Mouse (Mus musculus) gonadal fat pad, adult 2 months (tissue): ENCODE measurements around the gene Igfbp4. TPM values are rescaled to one million over a fixed set of nuclear protein-coding genes. Genes with fewer than 3 reads are reported as not detected.

Experiments
- DNase-seq: peaks from one replicate; pipeline ENCODE4 v3.0.0-alpha.2; 2012; ENCODE audit warnings: low read depth
- polyA plus RNA-seq: library from polyadenylated mRNA; depleted of rRNA; stranded (reverse); fragments of >200 nt; gene quantifications from 2 replicates; pipeline ENCODE4 v1.2.3, GENCODE M21; 2012; rRNA removed

Gene Igfbp4
- 429 and 525 TPM in 2 replicates for polyA plus RNA-seq

- DNase-seq, result no peak
Observed at GRCm38 (mm10) chr11:99041051-99041729, at the start of gene Igfbp4. Igfbp4 (plus strand) TSS chr11:99041244.

GRCm38 (mm10) chr11:98995987-98996386, 45.1 kb upstream of the Igfbp4 start:
- DNase-seq, result no peak

DNA sequence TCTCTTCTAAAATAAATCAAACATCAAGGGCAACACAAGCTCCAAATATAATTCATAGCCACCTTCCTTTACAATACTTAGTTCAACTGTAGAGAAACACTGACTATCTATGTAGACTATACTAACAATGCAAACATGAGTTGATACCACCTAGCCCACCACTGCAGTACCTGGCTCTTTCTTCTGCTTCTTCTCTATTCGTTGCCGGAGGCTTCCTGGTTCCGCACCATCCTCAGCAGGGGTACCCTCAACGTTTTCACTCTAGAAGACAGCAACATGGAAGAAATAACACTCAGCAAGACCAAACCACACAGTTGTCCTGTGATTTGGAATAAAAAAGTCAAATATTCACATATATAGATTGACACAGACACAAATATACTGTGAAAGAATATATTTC, 43.4 kb upstream of the Igfbp4 start:
- DNase-seq, result no peak

GRCm38 (mm10) chr11:98998776-98999175, 42.3 kb upstream of the Igfbp4 start:
- no peak for DNase-seq

DNA sequence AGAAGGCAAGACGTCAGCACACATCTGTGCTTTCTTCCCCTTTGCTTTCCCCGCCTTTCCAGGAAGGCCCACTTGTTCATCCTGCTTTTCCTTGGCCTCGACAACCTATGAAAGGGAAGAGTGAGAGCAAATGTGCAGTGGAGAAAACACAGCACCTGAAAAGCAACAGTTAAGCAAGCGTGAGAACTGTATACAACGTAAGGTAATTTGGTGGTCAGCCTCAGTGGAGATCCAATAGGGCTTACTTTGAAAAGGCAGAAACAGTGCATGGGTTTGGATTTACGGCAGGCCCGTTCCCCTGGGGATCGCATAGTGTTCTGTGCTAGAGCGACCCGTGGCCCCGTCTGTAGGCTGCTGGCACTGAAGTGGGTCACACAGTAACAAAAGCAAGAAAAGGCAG, 41.8 kb upstream of the Igfbp4 start:
- DNase-seq, result no peak

- no peak for DNase-seq
Observed at GRCm38 (mm10) chr11:99006788-99007187, 34.3 kb upstream of the Igfbp4 start.

- DNase-seq, result no peak
Observed at GRCm38 (mm10) chr11:99010124-99010523, 30.9 kb upstream of the Igfbp4 start.

DNA sequence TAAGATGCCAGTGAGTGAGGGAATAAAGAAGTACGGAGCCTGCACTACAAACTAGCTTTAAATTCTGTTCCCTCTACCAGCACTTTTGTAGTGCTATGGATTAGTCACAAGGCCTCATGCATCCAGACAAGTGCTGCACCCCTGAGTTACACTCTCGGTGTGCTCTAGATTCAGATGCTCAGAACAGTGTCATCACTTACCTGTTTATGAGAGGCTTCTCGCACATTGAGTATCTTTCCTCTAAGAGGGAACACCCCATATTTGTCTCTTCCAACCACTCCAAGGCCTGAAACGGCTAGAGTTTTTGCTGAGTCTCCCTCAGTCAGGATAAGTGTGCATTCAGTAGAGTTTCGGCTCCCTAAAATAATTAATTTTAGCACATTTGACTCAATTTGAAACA, 30.3 kb upstream of the Igfbp4 start:
- no peak for DNase-seq

DNA sequence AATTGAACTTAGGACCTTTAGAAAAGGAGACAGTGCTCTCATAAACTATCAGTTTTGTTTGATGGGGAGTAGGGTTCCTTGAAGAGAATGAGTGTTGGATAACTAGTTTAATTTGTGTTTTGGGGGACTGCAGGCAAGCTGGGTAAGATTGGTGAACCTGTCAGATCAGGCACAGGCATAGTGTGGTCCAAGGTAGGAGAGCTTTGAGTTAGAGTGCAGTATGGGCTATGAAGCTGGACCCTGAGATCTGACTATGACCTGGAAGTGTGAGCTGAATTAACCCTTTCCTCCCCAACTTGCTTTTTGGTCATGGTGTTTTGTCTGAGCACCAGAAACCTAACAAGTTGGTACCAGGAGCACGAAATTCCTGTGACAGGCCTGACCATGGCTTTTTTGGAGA, 27.2 kb upstream of the Igfbp4 start:
- DNase-seq, result no peak

DNA sequence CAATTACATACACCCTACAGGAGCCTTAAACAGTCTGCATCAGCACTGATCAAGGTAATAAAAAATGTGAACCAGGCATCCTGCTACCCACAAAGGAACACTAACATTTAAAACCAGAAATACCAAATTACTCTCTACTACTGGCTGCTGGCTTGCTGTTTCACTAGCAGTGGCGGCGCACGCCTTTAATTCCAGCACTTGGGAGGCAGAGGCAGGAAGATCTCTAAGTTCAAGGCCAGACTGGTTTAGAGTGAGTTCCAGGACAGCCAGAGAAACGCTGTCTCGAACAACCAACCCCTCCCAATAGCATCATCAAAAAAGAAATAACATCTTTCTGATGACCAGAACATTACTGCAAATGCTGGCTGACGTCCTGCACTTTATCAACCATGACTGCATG, 21.2 kb upstream of the Igfbp4 start:
- no peak for DNase-seq

DNA sequence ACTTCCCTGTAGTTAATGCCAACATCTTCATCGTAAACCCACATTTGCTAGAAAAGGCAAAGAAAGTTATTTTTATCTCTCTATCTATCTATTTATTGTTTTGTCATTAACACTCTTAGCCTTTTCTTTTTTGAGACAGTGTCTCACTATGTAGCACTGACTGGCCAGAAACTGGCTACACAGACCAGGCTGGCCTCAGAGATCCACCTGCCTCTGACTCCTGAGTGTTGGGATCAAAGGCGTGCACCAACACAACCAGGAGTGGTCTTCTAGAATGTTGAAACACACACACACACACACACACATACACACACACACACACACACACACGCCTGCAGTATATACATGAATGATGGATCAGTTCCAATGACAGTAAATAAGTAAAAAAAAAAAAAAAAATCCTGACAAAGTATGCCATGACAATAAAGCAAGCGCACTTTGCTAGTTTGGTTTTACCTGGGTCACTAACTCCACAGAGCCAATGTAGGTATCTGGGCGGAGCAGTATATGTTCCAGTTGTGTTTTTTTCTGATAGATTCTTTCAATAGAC, 18.6 kb upstream of the Igfbp4 start:
- DNase-seq, result no peak

DNA sequence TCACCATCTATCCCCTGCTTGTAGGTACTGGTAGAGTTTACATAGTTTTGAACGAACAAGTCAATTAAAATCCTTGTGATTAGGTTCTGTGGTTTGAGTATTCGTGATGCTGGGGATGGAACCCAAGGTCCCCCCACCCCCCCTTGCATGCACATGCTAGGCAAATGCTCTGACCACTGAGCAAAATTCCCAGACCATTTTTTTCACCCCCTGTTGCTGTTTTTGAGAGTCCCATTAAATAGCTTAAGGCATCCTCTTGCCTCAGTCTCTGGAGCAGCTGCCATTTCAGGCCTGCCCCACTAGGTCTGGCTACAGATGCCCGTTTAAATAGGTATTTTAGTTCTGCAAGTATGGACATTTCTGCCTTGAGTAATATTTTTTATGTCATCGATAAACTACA, 17.9 kb upstream of the Igfbp4 start:
- no peak for DNase-seq

DNA sequence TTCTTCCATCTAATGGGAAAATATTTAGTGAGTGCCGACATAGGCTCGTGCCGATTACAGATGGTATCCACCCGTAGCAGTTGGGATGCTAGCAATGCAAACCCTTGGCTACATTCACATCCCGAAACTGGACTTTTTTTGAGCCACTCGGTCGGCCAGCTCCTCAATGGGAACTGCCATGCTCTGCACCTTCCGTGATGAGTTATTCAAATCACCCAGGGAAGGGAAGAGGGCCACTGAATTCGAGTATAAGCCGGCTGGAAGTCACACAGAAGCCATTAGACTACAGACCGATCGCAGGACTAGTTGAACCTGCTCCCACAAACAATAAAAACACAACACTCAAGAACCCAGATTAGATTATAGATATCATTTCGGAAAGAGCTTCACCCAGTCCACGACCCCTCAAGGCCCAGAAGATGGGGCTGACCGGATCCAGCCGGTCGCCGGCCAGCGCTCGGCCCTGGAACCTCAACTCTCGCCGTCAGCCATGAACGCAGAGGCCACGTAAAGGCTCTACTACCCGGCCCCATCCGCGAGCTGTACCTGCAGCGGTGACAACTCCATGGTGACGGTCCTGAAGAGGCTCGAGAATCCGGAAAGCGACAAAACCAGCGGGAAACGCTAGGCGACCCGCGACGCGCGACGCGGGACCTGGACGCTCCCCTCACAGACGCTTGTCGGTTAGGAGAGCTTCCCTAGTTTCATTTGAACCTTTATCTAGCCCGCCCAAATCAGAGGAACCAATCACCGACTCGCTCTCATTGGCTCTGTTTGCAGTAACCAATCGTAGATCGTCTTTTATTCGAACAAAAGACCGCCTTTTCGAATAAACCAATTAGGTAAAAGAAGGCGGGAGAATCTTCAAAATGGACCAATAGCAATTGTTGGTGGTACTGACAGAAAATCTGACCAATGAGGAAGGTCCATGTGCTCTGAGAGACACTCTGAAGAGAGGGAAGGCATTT, 17.3 kb upstream of the Igfbp4 start, which contains the start of gene Top2a:
Top2a (minus strand) TSS at position 690 of the 968 bp plus-strand sequence.
- DNase-seq, result peak; percentile 100

GRCm38 (mm10) chr11:99024468-99025134, 16.4 kb upstream of the Igfbp4 start:
- no peak for DNase-seq

DNA sequence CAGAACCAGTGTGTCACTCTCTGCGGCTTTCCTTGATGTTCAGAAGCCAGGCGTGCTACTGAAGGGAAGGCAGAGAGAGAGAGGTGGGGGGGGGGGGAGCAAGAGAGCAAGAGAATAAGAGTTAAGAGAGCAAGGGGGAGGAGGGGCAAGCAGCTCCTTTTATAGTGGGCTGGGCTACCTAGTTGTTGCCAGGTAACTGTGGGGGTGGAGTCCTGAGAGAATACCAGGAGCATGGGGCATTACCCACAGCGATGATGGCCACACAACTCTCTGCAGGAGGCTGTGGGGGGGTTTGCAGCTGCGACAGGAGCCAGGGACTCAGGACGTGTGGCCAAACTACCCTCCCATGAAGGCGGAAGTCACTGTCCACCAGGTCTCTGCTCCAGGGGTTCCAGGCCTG, 15.2 kb upstream of the Igfbp4 start:
- no peak for DNase-seq

DNA sequence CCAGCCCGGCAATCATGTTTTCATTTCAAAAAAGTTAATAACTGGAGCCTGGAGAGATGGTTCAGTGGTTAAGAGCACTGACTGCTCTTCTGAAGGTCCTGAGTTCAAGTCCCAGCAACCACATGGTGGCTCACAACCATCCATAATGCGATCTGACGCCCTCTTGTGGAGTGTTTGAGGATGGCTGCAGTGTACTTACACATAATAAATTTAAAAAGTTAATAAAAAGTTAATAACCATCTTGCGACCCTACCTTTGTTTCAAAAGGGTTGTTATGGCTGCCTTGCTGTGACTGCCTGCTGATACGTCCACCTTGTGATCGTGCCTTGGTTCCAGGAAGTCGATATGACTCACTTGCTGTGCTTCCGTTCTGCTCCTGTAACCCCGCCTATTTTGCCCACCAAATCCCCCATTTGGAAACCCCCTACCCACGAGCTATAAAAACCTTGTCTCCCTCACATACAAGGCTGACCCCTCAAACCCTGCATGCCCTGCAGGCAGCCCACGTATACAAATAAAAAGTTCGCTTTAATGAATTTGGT, 14.1 kb upstream of the Igfbp4 start:
- no peak for DNase-seq

DNA sequence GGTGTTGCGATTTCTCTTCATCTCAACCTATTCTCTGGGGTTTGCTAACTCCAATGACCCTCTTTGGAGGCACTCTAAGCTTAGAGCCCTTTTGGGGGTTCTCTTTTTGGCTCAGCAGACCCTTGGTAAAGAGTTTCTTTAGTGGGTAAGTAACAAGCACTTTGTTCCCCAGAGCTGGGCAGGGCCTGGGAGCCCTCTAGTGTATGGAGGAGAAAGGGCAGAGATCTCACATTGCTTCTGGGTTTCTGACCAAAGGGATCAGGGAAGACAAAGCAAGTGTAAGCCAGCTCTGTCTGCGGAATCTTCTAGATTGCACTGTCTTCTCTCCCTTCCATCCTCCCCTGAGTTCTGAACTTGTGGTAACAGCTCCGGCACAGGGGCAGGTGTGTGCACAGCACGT, 5.7 kb upstream of the Igfbp4 start:
- no peak for DNase-seq

- no peak for DNase-seq
Observed at GRCm38 (mm10) chr11:99036254-99036653, 4.8 kb upstream of the Igfbp4 start.

GRCm38 (mm10) chr11:99039782-99040181, 1.3 kb upstream of the Igfbp4 start:
- DNase-seq, result no peak

GRCm38 (mm10) chr11:99040346-99040974, 584 bp upstream of the Igfbp4 start:
- no peak for DNase-seq
